8 mouse cellular contexts compared by ENCODE assay signal in the genomic region with DNA sequence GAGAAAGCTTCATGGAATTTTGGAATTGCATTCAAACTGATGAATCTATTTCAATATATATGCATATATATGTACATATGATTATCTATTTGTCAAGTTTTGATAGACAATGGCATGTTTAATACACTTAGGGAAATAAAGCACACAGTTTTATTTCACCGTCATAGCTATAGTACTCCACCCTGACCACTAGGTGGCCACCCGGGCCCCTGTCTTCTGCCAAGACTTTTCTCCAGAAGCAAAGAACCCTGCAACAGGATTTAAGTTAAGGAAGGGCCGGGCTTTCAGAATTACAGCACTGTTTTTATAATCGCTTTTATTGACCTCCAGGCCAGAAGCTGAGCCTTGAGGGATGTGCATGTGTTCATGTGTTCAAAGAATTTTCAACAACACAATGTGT.
A peak's percentile ranks its signal among the peaks of the same experiment; 100 is the strongest.
DNase-seq lines count a peak whose midpoint lies in the region; ATAC-seq and TF ChIP-seq lines count a peak whose summit lies in the region.

No protein-coding gene starts in this region.

- peak; percentile 55; the same call in 1 of the 2 replicates for ATAC-seq in granulocyte monocyte progenitor cell, adult 5-6 weeks (replicated peaks; ENCODE audit: poor library complexity, severe bottlenecking)
- ATAC-seq in activated CD4-positive, CD25-positive, alpha-beta regulatory T cell, adult 4 months: no peak

- peak; percentile 24 to 39 for DNase-seq in layer of hippocampus, postnatal 10 days (ENCODE audit: low spot score in 2 of 2)
- no peak for DNase-seq in layer of hippocampus, adult 8-10 months (ENCODE audit: low spot score in 2 of 2)
- DNase-seq in MEL-GATA-1-ER (ENCODE audit: extremely low read depth, low read depth) (peak; percentile 3), MN1 (ENCODE audit: low spot score) (no peak)
- DNase-seq in brain, embryonic 14.5 days (ENCODE audit: low read depth): peak; percentile 56
- peak; percentile 38 for DNase-seq in lung, postnatal 36 days

- no peak for TF ChIP-seq POLR2A in brain, embryonic 14.5 days (IDR thresholded peaks at IDR 0.05; ENCODE audit: borderline replicate concordance, extremely low read depth, insufficient read depth, insufficient read length, poor library complexity, severe bottlenecking)

- peak; percentile 62; the same call in 1 of the 2 replicates for TF ChIP-seq CTCF in brain, embryonic 14.5 days (IDR thresholded peaks at IDR 0.05; ENCODE audit: borderline replicate concordance, extremely low read depth, insufficient read depth, insufficient read length)

Comparison
In these comparisons a context has a peak if more than half of its experiments do, and no peak if none do; other contexts are left out.
1. DNase-seq: peak in layer of hippocampus, postnatal 10 days (2 of 2), MEL-GATA-1-ER (single experiment), brain, embryonic 14.5 days (single experiment) and lung, postnatal 36 days (single experiment); none in layer of hippocampus, adult 8-10 months (0 of 2) and MN1 (single experiment).